In the genomic region with DNA sequence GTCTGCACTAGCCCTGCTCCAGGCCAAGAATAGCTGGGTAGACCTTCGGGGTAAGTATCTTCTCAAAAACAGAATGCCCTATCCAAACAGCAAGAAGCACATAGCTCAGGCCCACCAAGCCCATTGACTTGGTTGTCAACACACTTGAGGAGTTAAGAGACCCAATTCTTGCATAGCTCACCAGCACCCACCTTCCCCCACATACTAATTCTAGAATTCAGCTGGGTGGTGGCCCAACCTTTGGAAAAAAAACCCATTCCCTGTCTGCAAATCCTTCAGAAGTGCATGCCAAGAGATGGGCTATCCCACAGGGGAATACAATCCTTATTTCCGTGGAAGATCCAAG, we compare ENCODE assay signal across 8 mouse cellular contexts. TPM values are rescaled to one million over a fixed set of nuclear protein-coding genes. Genes with fewer than 3 reads are reported as not detected.
DNase-seq lines count a peak whose midpoint lies in the region; ATAC-seq and TF ChIP-seq lines count a peak whose summit lies in the region.

No protein-coding gene starts in this region.

- no peak for ATAC-seq in heart, embryonic 12.5 days (ENCODE audit: insufficient number of reproducible peaks, low FRiP score)
- no peak; the same call in 1 of the 2 replicates for ATAC-seq in forebrain, embryonic 16.5 days
- no peak for ATAC-seq in liver, embryonic 15.5 days (ENCODE audit: insufficient read depth)

- WGBS in heart, embryonic 12.5 days = 41% methylated on average over 2 of the region's 2 CpGs
- WGBS in forebrain, embryonic 16.5 days = 59% methylated on average over 2 of the region's 2 CpGs
- WGBS in liver, embryonic 15.5 days (ENCODE audit: insufficient replicate concordance) = 35% methylated on average over 2 of the region's 2 CpGs

- H3K9ac ChIP-seq in heart, embryonic 12.5 days = no peak overlapping the region
- H3K9ac ChIP-seq in ES-Bruce4 (ENCODE audit: low read depth, poor library complexity, severe bottlenecking) = no peak overlapping the region
- H3K9ac ChIP-seq in forebrain, embryonic 16.5 days (replicated peaks; ENCODE audit: low read depth, low read length) = peak overlapping the region; percentile 67
- no peak overlapping the region for H3K9ac ChIP-seq in liver, embryonic 15.5 days

- TF ChIP-seq EP300 in ES-Bruce4 (IDR thresholded peaks at IDR 0.05; ENCODE audit: insufficient read depth, low read depth, low read length) = no peak

- H3K4me1 ChIP-seq in heart, embryonic 12.5 days (replicated peaks) = no peaks in the 10 kb centered on the region; the same call in 1 of the 2 replicates
- H3K4me1 ChIP-seq in ES-Bruce4 (ENCODE audit: control insufficient read depth, insufficient read depth, low read length) = no peaks in the 10 kb centered on the region
- H3K4me1 ChIP-seq in forebrain, embryonic 16.5 days (replicated peaks; ENCODE audit: control insufficient read depth, insufficient read depth, low read length) = peaks cover 7% of the 10 kb centered on the region; the same call in 1 of the 2 replicates
- 0 out of 2 replicates have a peak, but pooled peaks cover 2% of the 10 kb centered on the region for H3K4me1 ChIP-seq in liver, embryonic 15.5 days (replicated peaks)

- H3K4me2 ChIP-seq in heart, embryonic 12.5 days = peak overlapping the region; percentile 99
- H3K4me2 ChIP-seq in forebrain, embryonic 16.5 days (ENCODE audit: low read length) = peak overlapping the region; percentile 99
- peak overlapping the region; percentile 65 for H3K4me2 ChIP-seq in liver, embryonic 15.5 days

- no peak for DNase-seq in heart, adult 9 months (ENCODE audit: low spot score in 2 of 2)
- no peak for DNase-seq in c-Kit-positive CD71-positive TER-119-positive erythroid progenitor cells, embryonic 14.5 days (ENCODE audit: low spot score)
- no peak for DNase-seq in Muller cell, postnatal 12 days (ENCODE audit: inconsistent ontology term)
- DNase-seq in adrenal gland, adult 18-20 months (ENCODE audit: low spot score in 2 of 2) = no peak

- peak overlapping the region; percentile 74 for H3K4me3 ChIP-seq in heart, embryonic 12.5 days
- H3K4me3 ChIP-seq in ES-Bruce4 (ENCODE audit: low read depth, low read length) = peak overlapping the region; percentile 71; the same call in 1 of the 2 replicates
- H3K4me3 ChIP-seq in forebrain, embryonic 16.5 days (replicated peaks; ENCODE audit: low read length) = peak overlapping the region; percentile 70; the same call in 1 of the 2 replicates
- no peak overlapping the region for H3K4me3 ChIP-seq in liver, embryonic 15.5 days (replicated peaks)

- TF ChIP-seq CTCF in ES-Bruce4 (IDR thresholded peaks at IDR 0.05; ENCODE audit: low read depth, low read length) = no peak

- H3K9me3 ChIP-seq in heart, embryonic 12.5 days (replicated peaks) = no peaks in the 10 kb centered on the region
- H3K9me3 ChIP-seq in ES-Bruce4 (replicated peaks; ENCODE audit: control insufficient read depth, insufficient read depth, low read length, poor library complexity, severe bottlenecking) = no peaks in the 10 kb centered on the region
- H3K9me3 ChIP-seq in forebrain, embryonic 16.5 days (ENCODE audit: control insufficient read depth, low read length) = no peaks in the 10 kb centered on the region
- H3K9me3 ChIP-seq in liver, embryonic 15.5 days (replicated peaks) = no peaks in the 10 kb centered on the region

- TF ChIP-seq POLR2A in ES-Bruce4 (IDR thresholded peaks at IDR 0.05; ENCODE audit: insufficient read depth, low read length) = no peak

- H3K27ac ChIP-seq in heart, embryonic 12.5 days (ENCODE audit: poor library complexity, severe bottlenecking) = no peak overlapping the region
- no peak overlapping the region for H3K27ac ChIP-seq in ES-Bruce4 (ENCODE audit: insufficient read depth, low read length)
- no peak overlapping the region for H3K27ac ChIP-seq in forebrain, embryonic 16.5 days (ENCODE audit: low read length)
- H3K27ac ChIP-seq in liver, embryonic 15.5 days (replicated peaks) = no peak overlapping the region

- no peaks in the 10 kb centered on the region for H3K36me3 ChIP-seq in heart, embryonic 12.5 days
- no peaks in the 10 kb centered on the region for H3K36me3 ChIP-seq in ES-Bruce4 (ENCODE audit: control insufficient read depth, insufficient read depth, low read length, poor library complexity, severe bottlenecking)
- H3K36me3 ChIP-seq in forebrain, embryonic 16.5 days (ENCODE audit: control insufficient read depth, insufficient read depth) = no peaks in the 10 kb centered on the region
- no peaks in the 10 kb centered on the region for H3K36me3 ChIP-seq in liver, embryonic 15.5 days (replicated peaks)

- H3K27me3 ChIP-seq in heart, embryonic 12.5 days (replicated peaks) = peaks cover 49% of the 10 kb centered on the region
- peaks cover 10% of the 10 kb centered on the region for H3K27me3 ChIP-seq in ES-Bruce4 (ENCODE audit: control insufficient read depth, insufficient read depth, low read length, poor library complexity, severe bottlenecking)
- H3K27me3 ChIP-seq in forebrain, embryonic 16.5 days (replicated peaks; ENCODE audit: control insufficient read depth, insufficient read depth, low read length) = peaks cover 9% of the 10 kb centered on the region; the same call in 1 of the 2 replicates
- peaks cover 50% of the 10 kb centered on the region for H3K27me3 ChIP-seq in liver, embryonic 15.5 days

RNA-seq across cellular contexts. Expression of a gene that starts 26.7 kb away (rescaled TPM):
- 0.57 and 0.91 TPM in 2 replicates for polyA plus RNA-seq in heart, embryonic 12.5 days (2016; fragmentation: Nextera tagmentation; extraction: Ambion mirVana)
- 0.82 and 1.2 TPM in 2 replicates for polyA plus RNA-seq in ES-Bruce4 (2011; ENCODE audit: insufficient read depth, insufficient read length, low read depth, missing spikeins)
- polyA plus RNA-seq in forebrain, embryonic 16.5 days (2015; fragmentation: Nextera tagmentation; extraction: Ambion mirVana) = 4.4 and 6.8 TPM in 2 replicates
- 0.55 and 0.78 TPM in 2 replicates for polyA plus RNA-seq in liver, embryonic 15.5 days (2015; fragmentation: Nextera tagmentation; extraction: Ambion mirVana)
- total RNA-seq in adrenal gland, adult 18-20 months (2021) = 100 to 1,000 TPM in 1 of 2 experiments, 10 to 100 TPM in 1; 46.0 to 152 TPM
